Mouse (Mus musculus): ENCODE results near the gene Rbm38. TPM values are rescaled to one million over a fixed set of nuclear protein-coding genes. Genes with fewer than 3 reads are reported as not detected.
A peak's percentile ranks its signal among the peaks of the same experiment; 100 is the strongest.

Gene Rbm38
- polyA plus RNA-seq (2014; fragmentation: Nextera tagmentation; extraction: Ambion mirVana) = 29.9 and 31.1 TPM in 2 replicates

GRCm38 (mm10) chr2:173020430-173020829, at the start of gene Rbm38:
Gene Rbm38, plus strand, starts transcription at chr2:173020498.
- DNase-seq (ENCODE audit: low spot score) = no peak
- Histone ChIP-seq H3K9ac (ENCODE audit: low read length) (peak within 1 kb of the TSS; percentile 41), H3K36me3 (ENCODE audit: control insufficient read depth, insufficient read depth, low read length) (peaks cover 15% of the 10 kb centered on the region), H3K4me3 (ENCODE audit: low read depth, low read length) (peak within 1 kb of the TSS; percentile 32), H3K27ac (ENCODE audit: low read depth, low read length) (no peak within 1 kb of the TSS), H3K9me3 (replicated peaks; ENCODE audit: control insufficient read depth, low read length) (no peaks in the 10 kb centered on the region), H3K4me1 (ENCODE audit: control insufficient read depth, insufficient read depth, low read length) (peaks cover 35% of the 10 kb centered on the region), H3K27me3 (replicated peaks; ENCODE audit: control insufficient read depth, insufficient read depth, low read length) (0 out of 2 replicates have a peak, but pooled peaks cover 3% of the 10 kb centered on the region), H3K4me2 (ENCODE audit: low read length) (peak within 1 kb of the TSS; percentile 93)
- no peak for ATAC-seq
- WGBS = 29% methylated on average over 11 of the region's 11 CpGs

DNA sequence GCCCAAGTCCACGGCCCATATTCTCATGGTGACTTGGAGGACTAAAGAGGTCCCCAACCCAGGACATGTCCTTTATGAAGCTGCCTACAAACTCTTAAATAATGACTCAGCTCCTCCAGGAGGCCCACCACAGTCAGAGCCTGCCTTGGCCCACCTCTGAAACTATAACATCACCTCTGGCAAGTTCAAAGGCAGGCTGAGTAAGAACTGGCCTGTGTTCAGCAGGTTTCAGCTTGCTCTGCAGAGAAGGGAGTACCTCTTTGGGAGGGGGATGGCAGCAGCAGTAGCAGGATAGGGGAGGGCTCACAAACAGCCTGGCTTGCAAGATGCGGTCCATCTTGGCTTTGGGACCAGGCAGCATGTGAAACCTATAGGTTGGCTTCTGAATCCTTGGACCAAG, 48.4 kb upstream of the Rbm38 start:
- no peak overlapping the region for H3K4me2 ChIP-seq (ENCODE audit: low read length)
- no peak overlapping the region for H3K4me3 ChIP-seq (ENCODE audit: low read depth, low read length)
- no peaks in the 10 kb centered on the region for H3K9me3 ChIP-seq (replicated peaks; ENCODE audit: control insufficient read depth, low read length)
- no peaks in the 10 kb centered on the region for H3K27me3 ChIP-seq (replicated peaks; ENCODE audit: control insufficient read depth, insufficient read depth, low read length)
- no peaks in the 10 kb centered on the region for H3K36me3 ChIP-seq (ENCODE audit: control insufficient read depth, insufficient read depth, low read length)
- no peak overlapping the region for H3K9ac ChIP-seq (ENCODE audit: low read length)
- H3K4me1 ChIP-seq (ENCODE audit: control insufficient read depth, insufficient read depth, low read length) = no peaks in the 10 kb centered on the region
- ATAC-seq (no peak), DNase-seq (ENCODE audit: low spot score) (no peak)
- no peak overlapping the region for H3K27ac ChIP-seq (ENCODE audit: low read depth, low read length)
- WGBS = 87% methylated on average over 2 of the region's 2 CpGs

DNA sequence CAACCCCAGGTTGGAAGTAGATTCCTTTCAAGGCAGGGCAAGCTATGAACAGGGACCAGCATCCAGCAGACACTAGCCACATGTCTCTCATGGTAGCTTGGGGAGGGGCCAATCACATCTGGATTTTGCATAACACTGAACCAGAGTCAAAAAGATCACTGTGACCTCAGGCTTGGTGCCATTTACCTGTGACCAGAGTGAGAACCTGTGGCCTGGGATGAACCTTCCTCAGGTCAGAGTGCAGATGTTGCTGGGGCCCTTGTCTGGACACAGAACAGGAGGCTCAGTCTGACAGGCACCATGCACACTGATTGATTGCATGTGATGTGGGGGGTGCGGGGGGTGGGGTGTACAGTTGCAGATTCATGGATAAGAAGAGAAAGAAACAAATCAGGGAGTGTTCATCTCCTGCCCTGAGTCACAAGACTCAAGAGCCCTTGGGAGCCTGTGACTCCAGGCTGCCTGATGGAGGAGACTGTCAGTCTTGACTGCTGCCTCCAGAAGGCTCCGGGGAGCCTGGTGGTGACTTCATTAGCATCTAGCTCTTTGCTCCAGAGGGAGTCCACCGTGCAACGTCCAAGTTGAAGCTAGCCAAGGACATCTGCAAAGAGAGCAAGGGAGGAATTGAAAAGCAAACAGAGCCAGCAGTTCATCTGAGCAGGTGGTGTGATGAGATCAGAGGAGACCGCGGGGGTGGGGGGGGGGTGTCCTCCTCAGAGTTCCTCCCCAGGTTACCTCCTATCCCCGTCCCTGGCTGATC, 46.3 kb upstream of the Rbm38 start:
- no peak for ATAC-seq
- WGBS = 29% methylated on average over 7 of the region's 7 CpGs

DNA sequence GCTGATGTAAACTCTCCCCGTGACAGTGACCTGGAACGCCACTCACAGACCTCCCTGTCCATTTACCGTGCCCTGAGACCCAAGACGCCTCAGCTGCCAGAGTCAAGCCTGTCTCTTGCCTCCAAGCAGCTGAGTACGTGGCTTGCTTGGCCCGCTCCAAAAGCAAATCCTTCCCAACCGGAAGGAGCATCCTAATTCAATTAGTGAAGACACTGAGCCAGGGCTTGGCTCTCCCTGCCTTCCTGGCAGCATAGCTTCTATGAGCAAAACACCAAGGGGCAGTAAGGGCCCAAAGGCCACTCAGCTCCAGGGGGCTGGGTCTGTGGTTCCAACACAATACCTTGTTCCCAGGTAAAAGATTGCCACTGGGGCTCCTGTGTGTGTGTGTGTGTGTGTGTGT, 45.6 kb upstream of the Rbm38 start:
- 31% methylated on average over 7 of the region's 7 CpGs for WGBS
- DNase-seq (ENCODE audit: low spot score) (no peak), ATAC-seq (no peak)
- H3K27ac ChIP-seq (ENCODE audit: low read depth, low read length) = no peak overlapping the region
- H3K36me3 ChIP-seq (ENCODE audit: control insufficient read depth, insufficient read depth, low read length) = no peaks in the 10 kb centered on the region
- no peak overlapping the region for H3K4me2 ChIP-seq (ENCODE audit: low read length)
- H3K9me3 ChIP-seq (replicated peaks; ENCODE audit: control insufficient read depth, low read length) = no peaks in the 10 kb centered on the region
- H3K4me1 ChIP-seq (ENCODE audit: control insufficient read depth, insufficient read depth, low read length) = peaks cover 8% of the 10 kb centered on the region
- no peak overlapping the region for H3K4me3 ChIP-seq (ENCODE audit: low read depth, low read length)
- no peak overlapping the region for H3K9ac ChIP-seq (ENCODE audit: low read length)
- no peaks in the 10 kb centered on the region for H3K27me3 ChIP-seq (replicated peaks; ENCODE audit: control insufficient read depth, insufficient read depth, low read length)

More for the DNA sequence above, 46.3 kb upstream of the Rbm38 start:
- Histone ChIP-seq H3K4me2 (ENCODE audit: low read length) (no peak overlapping the region), H3K4me1 (ENCODE audit: control insufficient read depth, insufficient read depth, low read length) (peaks cover 8% of the 10 kb centered on the region), H3K4me3 (ENCODE audit: low read depth, low read length) (no peak overlapping the region), H3K27ac (ENCODE audit: low read depth, low read length) (no peak overlapping the region), H3K9me3 (replicated peaks; ENCODE audit: control insufficient read depth, low read length) (no peaks in the 10 kb centered on the region), H3K36me3 (ENCODE audit: control insufficient read depth, insufficient read depth, low read length) (no peaks in the 10 kb centered on the region), H3K9ac (ENCODE audit: low read length) (no peak overlapping the region), H3K27me3 (replicated peaks; ENCODE audit: control insufficient read depth, insufficient read depth, low read length) (no peaks in the 10 kb centered on the region)
- DNase-seq (ENCODE audit: low spot score) = no peak

GRCm38 (mm10) chr2:172975159-172975558, 45.1 kb upstream of the Rbm38 start:
- no peak for DNase-seq (ENCODE audit: low spot score)
- Histone ChIP-seq H3K4me2 (ENCODE audit: low read length) (no peak overlapping the region), H3K27me3 (replicated peaks; ENCODE audit: control insufficient read depth, insufficient read depth, low read length) (no peaks in the 10 kb centered on the region), H3K4me1 (ENCODE audit: control insufficient read depth, insufficient read depth, low read length) (peaks cover 8% of the 10 kb centered on the region), H3K36me3 (ENCODE audit: control insufficient read depth, insufficient read depth, low read length) (no peaks in the 10 kb centered on the region), H3K9ac (ENCODE audit: low read length) (no peak overlapping the region), H3K27ac (ENCODE audit: low read depth, low read length) (no peak overlapping the region), H3K4me3 (ENCODE audit: low read depth, low read length) (no peak overlapping the region), H3K9me3 (replicated peaks; ENCODE audit: control insufficient read depth, low read length) (no peaks in the 10 kb centered on the region)
- 84% methylated on average over 6 of the region's 6 CpGs for WGBS
- ATAC-seq = no peak

DNA sequence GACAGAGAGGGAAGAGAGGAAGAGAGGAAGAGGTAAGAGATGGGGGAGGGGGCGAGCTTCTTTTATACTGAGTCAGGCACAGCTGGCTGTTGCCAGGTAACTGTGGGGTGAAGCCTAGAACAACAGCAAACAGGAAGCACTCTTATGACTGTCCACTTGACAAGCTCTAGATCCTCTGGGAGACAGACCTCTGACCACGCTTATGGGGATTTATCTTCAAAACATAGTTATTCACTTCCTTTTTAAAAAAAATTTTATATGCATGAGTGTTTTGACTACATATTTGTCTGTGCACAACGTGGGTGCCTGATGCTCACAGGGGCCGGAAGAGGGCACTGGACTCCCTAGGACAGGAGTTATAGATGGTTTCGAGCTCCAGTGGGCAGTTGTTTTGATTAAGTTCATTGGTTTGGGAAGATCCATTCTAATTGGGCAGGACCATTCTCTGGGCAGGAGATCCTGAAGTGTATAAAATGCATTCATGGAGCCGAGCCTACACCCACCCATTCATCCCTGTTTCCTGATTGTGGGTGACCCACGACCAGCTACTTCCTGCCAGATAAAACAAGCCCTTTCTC, 43.5 kb upstream of the Rbm38 start:
- no peaks in the 10 kb centered on the region for H3K27me3 ChIP-seq (replicated peaks; ENCODE audit: control insufficient read depth, insufficient read depth, low read length)
- no peak for ATAC-seq
- WGBS = 22% methylated on average over 7 of the region's 7 CpGs
- H3K9me3 ChIP-seq (replicated peaks; ENCODE audit: control insufficient read depth, low read length) = no peaks in the 10 kb centered on the region
- no peak overlapping the region for H3K4me3 ChIP-seq (ENCODE audit: low read depth, low read length)
- no peak overlapping the region for H3K27ac ChIP-seq (ENCODE audit: low read depth, low read length)
- H3K4me2 ChIP-seq (ENCODE audit: low read length) = peak overlapping the region; percentile 32
- H3K4me1 ChIP-seq (ENCODE audit: control insufficient read depth, insufficient read depth, low read length) = peaks cover 8% of the 10 kb centered on the region
- peak overlapping the region; percentile 37; the same call in 1 of the 2 replicates for H3K9ac ChIP-seq (ENCODE audit: low read length)
- H3K36me3 ChIP-seq (ENCODE audit: control insufficient read depth, insufficient read depth, low read length) = no peaks in the 10 kb centered on the region
- DNase-seq (ENCODE audit: low spot score) = no peak

- Histone ChIP-seq H3K4me3 (ENCODE audit: low read depth, low read length) (no peak within 1 kb of the TSS), H3K9me3 (replicated peaks; ENCODE audit: control insufficient read depth, low read length) (no peaks in the 10 kb centered on the region), H3K36me3 (ENCODE audit: control insufficient read depth, insufficient read depth, low read length) (no peaks in the 10 kb centered on the region), H3K4me1 (ENCODE audit: control insufficient read depth, insufficient read depth, low read length) (peaks cover 8% of the 10 kb centered on the region), H3K4me2 (ENCODE audit: low read length) (peak within 1 kb of the TSS; percentile 32), H3K27me3 (replicated peaks; ENCODE audit: control insufficient read depth, insufficient read depth, low read length) (no peaks in the 10 kb centered on the region), H3K27ac (ENCODE audit: low read depth, low read length) (no peak within 1 kb of the TSS), H3K9ac (ENCODE audit: low read length) (peak within 1 kb of the TSS; percentile 37; the same call in 1 of the 2 replicates)
- DNase-seq (ENCODE audit: low spot score) (peak; percentile 46), ATAC-seq (peak; percentile 44; the same call in 1 of the 2 replicates)
- 9% methylated on average over 14 of the region's 14 CpGs for WGBS
Measured at GRCm38 (mm10) chr2:172977409-172978130, 42.7 kb upstream of the Rbm38 start, which contains the start of gene Spo11. Gene Spo11, plus strand, starts transcription at chr2:172977700.

DNA sequence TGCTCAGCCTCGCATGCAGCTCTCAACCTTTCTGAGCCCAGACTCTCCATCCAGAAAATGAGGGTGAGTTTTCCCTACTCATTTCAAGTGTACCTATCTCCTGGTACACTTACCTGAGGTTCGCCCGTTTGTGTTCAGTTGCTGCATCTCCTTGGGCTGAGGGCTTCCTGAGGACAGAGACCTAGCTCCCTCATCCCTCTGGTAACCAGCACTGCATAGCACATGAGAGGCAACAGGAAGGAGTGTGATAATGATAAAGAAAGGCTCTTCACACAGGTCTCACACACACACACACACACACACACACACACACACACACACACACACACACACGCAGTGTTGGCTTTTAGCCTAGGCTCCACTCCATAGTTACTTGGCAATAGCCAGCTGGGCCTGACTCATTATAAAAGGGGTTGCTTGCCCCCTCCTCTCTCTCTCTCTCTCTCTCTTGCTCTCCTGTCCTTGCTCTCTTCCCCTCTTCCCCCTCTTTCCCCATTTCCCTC, 42.1 kb upstream of the Rbm38 start:
- H3K4me1 ChIP-seq (ENCODE audit: control insufficient read depth, insufficient read depth, low read length) = peaks cover 8% of the 10 kb centered on the region
- peak; percentile 40; the same call in 1 of the 2 replicates for ATAC-seq
- H3K9me3 ChIP-seq (replicated peaks; ENCODE audit: control insufficient read depth, low read length) = no peaks in the 10 kb centered on the region
- no peak overlapping the region for H3K9ac ChIP-seq (ENCODE audit: low read length)
- H3K27me3 ChIP-seq (replicated peaks; ENCODE audit: control insufficient read depth, insufficient read depth, low read length) = no peaks in the 10 kb centered on the region
- H3K36me3 ChIP-seq (ENCODE audit: control insufficient read depth, insufficient read depth, low read length) = no peaks in the 10 kb centered on the region
- no peak overlapping the region for H3K4me3 ChIP-seq (ENCODE audit: low read depth, low read length)
- H3K4me2 ChIP-seq (ENCODE audit: low read length) = no peak overlapping the region
- DNase-seq (ENCODE audit: low spot score) = peak; percentile 56
- WGBS = 40% methylated on average over 4 of the region's 4 CpGs
- H3K27ac ChIP-seq (ENCODE audit: low read depth, low read length) = no peak overlapping the region

All from forebrain, embryonic 14.5 days (tissue).